Mouse (Mus musculus): ENCODE measurements around the gene Trim30b. TPM values are rescaled to one million over a fixed set of nuclear protein-coding genes. Genes with fewer than 3 reads are reported as not detected.
"Not testable (repeated sequence)": the region's sequence is repeated elsewhere in the genome, so short reads cannot be mapped to it uniquely, and the experiment has no call there.

The Trim30b gene
- polyA plus RNA-seq (2015; fragmentation: Nextera tagmentation; extraction: Ambion mirVana): not detected in 2 replicates

GRCm38 (mm10) chr7:104369736-104370414 lies at the start of gene Trim30b:
Trim30b (minus strand) TSS chr7:104369884.
- Histone ChIP-seq H3K4me1 (replicated peaks) (no peaks in the 10 kb centered on the region), H3K9ac (no peak within 1 kb of the TSS), H3K27ac (no peak within 1 kb of the TSS), H3K4me3 (no peak within 1 kb of the TSS), H3K27me3 (no peaks in the 10 kb centered on the region), H3K9me3 (no peaks in the 10 kb centered on the region), H3K36me3 (no peaks in the 10 kb centered on the region), H3K4me2 (no peak within 1 kb of the TSS)
- ATAC-seq (ENCODE audit: low FRiP score): no peak
- 71% methylated on average over 1 of the region's 1 CpGs for WGBS

DNA sequence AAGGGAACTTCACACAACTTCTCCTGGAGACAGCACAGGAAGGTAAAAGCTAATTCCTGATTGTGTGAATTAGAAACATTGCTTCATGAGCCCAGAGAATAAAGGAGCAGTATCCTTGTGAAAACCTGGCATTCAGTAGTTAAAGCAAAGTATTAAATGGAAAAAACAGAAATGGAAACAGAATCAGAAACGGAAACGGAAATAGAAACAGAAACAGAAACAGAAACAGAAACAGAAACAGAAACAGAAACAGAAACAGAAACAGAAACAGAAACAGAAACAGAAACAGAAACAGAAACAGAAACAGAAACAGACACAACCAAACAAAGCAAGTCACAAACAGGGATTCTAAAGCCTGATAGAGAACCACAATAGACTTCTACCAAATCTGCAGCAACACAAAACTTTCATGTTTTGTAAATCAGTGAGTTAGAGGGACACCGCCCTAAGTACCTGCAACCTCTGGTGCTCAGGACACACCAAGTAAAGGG lies 34.8 kb upstream of the Trim30b start:
- H3K9me3 ChIP-seq: no peaks in the 10 kb centered on the region
- ATAC-seq (ENCODE audit: low FRiP score): no peak
- no peak overlapping the region for H3K27ac ChIP-seq
- H3K9ac ChIP-seq: no peak overlapping the region
- H3K4me2 ChIP-seq: no peak overlapping the region
- no peaks in the 10 kb centered on the region for H3K27me3 ChIP-seq
- no peaks in the 10 kb centered on the region for H3K36me3 ChIP-seq
- no peaks in the 10 kb centered on the region for H3K4me1 ChIP-seq (replicated peaks)
- no peak overlapping the region for H3K4me3 ChIP-seq
- WGBS: 94% methylated on average over 3 of the region's 3 CpGs

DNA sequence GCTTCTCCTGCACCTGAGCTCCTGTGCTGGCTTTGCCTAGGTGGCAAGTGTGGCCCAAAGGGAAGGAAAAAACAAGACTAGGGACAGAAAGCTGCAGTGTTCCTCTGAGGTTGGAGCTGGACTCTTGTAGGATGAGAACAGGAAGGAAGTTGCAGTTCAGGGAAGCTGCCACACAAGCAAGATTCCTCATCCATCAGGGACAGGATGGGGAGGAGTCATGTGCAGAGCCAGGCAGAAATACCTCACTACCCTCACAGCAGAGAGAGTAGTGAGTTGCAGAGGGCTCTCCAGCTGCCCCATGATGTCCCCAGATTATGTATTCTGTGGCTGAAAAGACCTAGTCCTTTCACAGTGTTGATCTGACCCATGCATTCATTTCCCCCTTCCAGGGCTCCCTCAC lies 31.5 kb upstream of the Trim30b start:
- H3K4me3 ChIP-seq: no peak overlapping the region
- H3K27me3 ChIP-seq: no peaks in the 10 kb centered on the region
- no peaks in the 10 kb centered on the region for H3K36me3 ChIP-seq
- H3K27ac ChIP-seq: no peak overlapping the region
- H3K9ac ChIP-seq: no peak overlapping the region
- no peak overlapping the region for H3K4me2 ChIP-seq
- no peaks in the 10 kb centered on the region for H3K9me3 ChIP-seq
- no peak for ATAC-seq (ENCODE audit: low FRiP score)
- H3K4me1 ChIP-seq (replicated peaks): no peaks in the 10 kb centered on the region

DNA sequence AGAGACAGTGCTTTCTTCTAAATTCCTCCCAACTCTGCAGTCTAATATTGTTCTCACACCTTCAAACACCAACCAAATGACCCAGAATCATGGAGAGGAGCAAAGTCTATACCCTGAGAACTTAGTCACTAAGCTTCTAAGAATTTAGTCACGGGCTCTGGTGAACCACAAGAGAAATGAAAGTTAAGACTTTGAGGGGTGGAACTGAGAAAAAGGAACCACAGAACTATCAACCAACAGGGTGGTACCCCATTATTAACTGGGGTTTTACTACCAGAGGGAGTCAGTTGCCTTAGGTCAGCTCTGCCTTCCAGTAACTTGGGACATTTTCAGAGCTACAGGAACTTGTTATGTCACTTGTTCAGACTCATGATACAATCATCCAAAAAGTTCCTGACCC lies 31.0 kb upstream of the Trim30b start, which contains the start of gene Trim30c:
Gene Trim30c, minus strand, starts transcription at position 140 of the 400 bp plus-strand sequence.
- no peaks in the 10 kb centered on the region for H3K36me3 ChIP-seq
- no peak within 1 kb of the TSS for H3K9ac ChIP-seq
- no peak for ATAC-seq (ENCODE audit: low FRiP score)
- no peaks in the 10 kb centered on the region for H3K27me3 ChIP-seq
- H3K9me3 ChIP-seq: no peaks in the 10 kb centered on the region
- no peak within 1 kb of the TSS for H3K4me3 ChIP-seq
- WGBS: 78% methylated on average over 1 of the region's 1 CpGs
- H3K4me1 ChIP-seq (replicated peaks): no peaks in the 10 kb centered on the region
- H3K27ac ChIP-seq: no peak within 1 kb of the TSS
- no peak within 1 kb of the TSS for H3K4me2 ChIP-seq

GRCm38 (mm10) chr7:104398492-104398891 lies 28.8 kb upstream of the Trim30b start:
- ATAC-seq (ENCODE audit: low FRiP score): no peak
- Histone ChIP-seq H3K4me3 (no peak overlapping the region), H3K27me3 (no peaks in the 10 kb centered on the region), H3K36me3 (no peaks in the 10 kb centered on the region), H3K9me3 (no peaks in the 10 kb centered on the region), H3K9ac (no peak overlapping the region), H3K4me2 (no peak overlapping the region), H3K27ac (no peak overlapping the region), H3K4me1 (replicated peaks) (no peaks in the 10 kb centered on the region)
- 79% methylated on average over 1 of the region's 1 CpGs for WGBS

GRCm38 (mm10) chr7:104366339-104366738 lies 3.3 kb downstream of the Trim30b start:
- no peak overlapping the region for H3K4me2 ChIP-seq
- H3K9ac ChIP-seq: no peak overlapping the region
- H3K27me3 ChIP-seq: no peaks in the 10 kb centered on the region
- no peak for ATAC-seq (ENCODE audit: low FRiP score)
- no peaks in the 10 kb centered on the region for H3K4me1 ChIP-seq (replicated peaks)
- H3K36me3 ChIP-seq: no peaks in the 10 kb centered on the region
- no peaks in the 10 kb centered on the region for H3K9me3 ChIP-seq
- no peak overlapping the region for H3K4me3 ChIP-seq
- no peak overlapping the region for H3K27ac ChIP-seq

DNA sequence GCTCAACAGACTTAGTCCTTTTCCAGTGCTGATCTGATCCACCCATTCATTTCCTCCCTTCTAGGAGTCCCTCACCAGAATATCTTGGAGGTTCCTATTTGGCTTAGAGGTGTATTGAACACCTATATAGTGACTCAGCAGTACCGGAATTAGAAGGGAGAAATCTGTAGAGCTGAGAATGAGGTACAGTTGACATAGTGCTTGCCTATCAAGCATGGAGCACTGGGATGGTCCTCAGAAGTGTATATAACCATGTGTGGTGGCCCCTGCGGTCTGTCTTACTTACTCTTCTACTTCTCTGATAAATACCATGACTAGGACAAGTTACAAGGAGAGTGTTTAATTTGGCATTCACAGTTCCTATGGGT lies 16.1 kb downstream of the Trim30b start:
- H3K36me3 ChIP-seq: no peaks in the 10 kb centered on the region
- H3K9ac ChIP-seq: no peak overlapping the region
- 85% methylated on average over 2 of the region's 2 CpGs for WGBS
- no peaks in the 10 kb centered on the region for H3K27me3 ChIP-seq
- no peak overlapping the region for H3K4me2 ChIP-seq
- no peaks in the 10 kb centered on the region for H3K9me3 ChIP-seq
- no peak overlapping the region for H3K27ac ChIP-seq
- H3K4me1 ChIP-seq (replicated peaks): no peaks in the 10 kb centered on the region
- ATAC-seq (ENCODE audit: low FRiP score): no peak
- H3K4me3 ChIP-seq: no peak overlapping the region

GRCm38 (mm10) chr7:104352717-104353599 lies 16.7 kb downstream of the Trim30b start, which contains the start of gene Trim12c:
Trim12c (minus strand) TSS chr7:104353362.
- Histone ChIP-seq H3K9me3 (no peaks in the 10 kb centered on the region), H3K27me3 (no peaks in the 10 kb centered on the region), H3K36me3 (no peaks in the 10 kb centered on the region), H3K9ac (peak within 1 kb of the TSS; percentile 39; the same call in 1 of the 2 replicates), H3K4me3 (peak within 1 kb of the TSS; percentile 27), H3K4me2 (peak within 1 kb of the TSS; percentile 40), H3K27ac (no peak within 1 kb of the TSS), H3K4me1 (replicated peaks) (no peaks in the 10 kb centered on the region)
- peak; percentile 94 for ATAC-seq (ENCODE audit: low FRiP score)
- 8% methylated on average over 14 of the region's 14 CpGs for WGBS

DNA sequence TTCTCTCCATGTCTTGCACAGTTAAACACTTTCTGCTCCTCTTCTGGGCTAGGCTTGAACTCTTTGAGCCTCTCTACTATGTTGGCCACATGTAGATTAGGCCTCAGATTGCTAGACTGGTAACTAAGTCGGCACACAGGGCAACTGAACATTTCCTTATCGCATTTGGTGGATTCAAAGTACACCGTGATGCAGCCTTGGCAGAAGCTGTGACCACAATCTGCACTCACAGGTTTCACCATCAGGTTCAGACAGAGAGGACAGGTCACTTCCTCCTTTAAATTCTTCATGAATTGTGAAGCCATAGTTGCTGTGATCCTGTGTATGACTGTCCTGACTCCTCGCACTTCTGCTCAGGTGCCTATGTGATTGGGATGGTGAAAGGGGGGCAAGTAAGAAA lies 21.6 kb downstream of the Trim30b start:
- WGBS: 94% methylated on average over 4 of the region's 4 CpGs
- H3K4me1 ChIP-seq (replicated peaks); H3K9me3 ChIP-seq; ATAC-seq (ENCODE audit: low FRiP score); H3K4me2 ChIP-seq; H3K9ac ChIP-seq; H3K27me3 ChIP-seq; H3K36me3 ChIP-seq; H3K4me3 ChIP-seq; H3K27ac ChIP-seq: not testable (repeated sequence)

GRCm38 (mm10) chr7:104340744-104341143 lies 28.9 kb downstream of the Trim30b start:
- not testable (repeated sequence) for H3K4me1 ChIP-seq (replicated peaks); H3K27ac ChIP-seq; H3K9me3 ChIP-seq; H3K9ac ChIP-seq; H3K27me3 ChIP-seq; H3K4me2 ChIP-seq; H3K36me3 ChIP-seq; ATAC-seq (ENCODE audit: low FRiP score); H3K4me3 ChIP-seq
- WGBS: 92% methylated on average over 4 of the region's 4 CpGs

GRCm38 (mm10) chr7:104335547-104335946 lies 34.1 kb downstream of the Trim30b start:
- not testable (repeated sequence) for H3K27me3 ChIP-seq; ATAC-seq (ENCODE audit: low FRiP score); H3K9ac ChIP-seq; H3K36me3 ChIP-seq; H3K9me3 ChIP-seq; H3K27ac ChIP-seq; H3K4me2 ChIP-seq; H3K4me1 ChIP-seq (replicated peaks); H3K4me3 ChIP-seq
- WGBS: 93% methylated on average over 3 of the region's 3 CpGs

DNA sequence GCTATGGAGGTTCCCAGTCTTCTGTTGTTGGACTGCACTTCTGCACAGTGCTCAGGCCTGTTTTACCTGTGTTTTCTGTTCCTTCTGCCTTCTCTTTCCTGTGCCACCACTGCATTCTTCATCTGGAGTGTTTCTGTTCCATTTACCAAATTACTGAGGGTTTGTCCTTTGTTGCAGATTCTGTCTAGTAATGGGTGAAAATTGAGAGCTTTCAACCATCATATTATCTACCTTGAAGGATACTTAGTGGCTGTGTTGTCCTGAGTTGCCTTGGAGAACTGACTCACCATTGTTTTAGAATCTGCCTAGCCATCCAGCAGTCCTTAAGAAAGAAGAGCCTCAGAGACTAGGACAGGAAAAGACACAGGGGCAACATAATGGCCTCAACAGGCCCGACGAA lies 40.5 kb downstream of the Trim30b start, which contains the start of gene Trim34b:
Gene Trim34b, plus strand, starts transcription at position 301 of the 400 bp plus-strand sequence.
- ATAC-seq (ENCODE audit: low FRiP score); H3K9ac ChIP-seq; H3K36me3 ChIP-seq; H3K27me3 ChIP-seq; H3K27ac ChIP-seq; H3K4me3 ChIP-seq; H3K4me2 ChIP-seq; H3K9me3 ChIP-seq; H3K4me1 ChIP-seq (replicated peaks): not testable (repeated sequence)
- WGBS: 100% methylated on average over 2 of the region's 2 CpGs

All from hindbrain, embryonic 13.5 days (tissue).